Mouse (Mus musculus): ENCODE results near the gene Liph. TPM values are rescaled to one million over a fixed set of nuclear protein-coding genes. Genes with fewer than 3 reads are reported as not detected.

Gene Liph
- total and polyA plus RNA-seq, 3 experiments, result 2.6 to 6.1 (median 3.2) TPM

- dilution Hi-C loops (cut with MboI; ENCODE audit: extremely low pct_ligation_motif_present, extremely low pct_unique_long_range_greater_than_20kb, low sequenced_read_pairs), result no loop called here
- in situ Hi-C loops (cut with MboI; ENCODE audit: low pct_ligation_motif_present, low pct_unique_long_range_greater_than_20kb, low sequenced_read_pairs), result no loop called here
- H3K27me3 ChIP-seq (replicated peaks), result no peaks in the 10 kb centered on the region
Measured at GRCm38 (mm10) chr16:21969874-21970273, 25.6 kb downstream of the Liph start.

GRCm38 (mm10) chr16:21965576-21965975 is 29.9 kb downstream of the Liph start:
- dilution Hi-C loops (cut with MboI; ENCODE audit: extremely low pct_ligation_motif_present, extremely low pct_unique_long_range_greater_than_20kb, low sequenced_read_pairs), result no loop called here
- H3K79me2 ChIP-seq (replicated peaks; ENCODE audit: control insufficient read depth, extremely low read depth, insufficient read depth, poor library complexity, severe bottlenecking), result no peaks in the 10 kb centered on the region
- H3K27me3 ChIP-seq (replicated peaks), result no peaks in the 10 kb centered on the region
- H3K4me1 ChIP-seq (ENCODE audit: control insufficient read depth in 1 of 2, insufficient read depth in 2 of 2), result no peaks in the 10 kb centered on the region
- no peak for TF ChIP-seq IRF4 (IDR thresholded peaks at IDR 0.05; ENCODE audit: low read depth, low read length)
- no peak for TF ChIP-seq MEF2A (IDR thresholded peaks at IDR 0.05; ENCODE audit: borderline replicate concordance, low read depth, low read length)
- no peak for TF ChIP-seq ETS1 (conservative IDR thresholded peaks at IDR 0.05; ENCODE audit: low read depth, low read length)
- no peak for TF ChIP-seq POLR2A (IDR thresholded peaks at IDR 0.05; ENCODE audit: low read depth, low read length)
- no peak for TF ChIP-seq USF1 (IDR thresholded peaks at IDR 0.05; ENCODE audit: low read depth, low read length)
- TF ChIP-seq RAD21 (IDR thresholded peaks at IDR 0.05; ENCODE audit: low read depth, low read length), result no peak
- no peak for TF ChIP-seq SMC3 (IDR thresholded peaks at IDR 0.05; ENCODE audit: low read depth, low read length)
- no peak for TF ChIP-seq EP300 (IDR thresholded peaks at IDR 0.05; ENCODE audit: low read length)
- no peak for TF ChIP-seq NRF1 (IDR thresholded peaks at IDR 0.05; ENCODE audit: low read depth, low read length)
- no peak for TF ChIP-seq GABPA (IDR thresholded peaks at IDR 0.05; ENCODE audit: insufficient replicate concordance, low read depth, low read length)
- TF ChIP-seq ZNF384 (IDR thresholded peaks at IDR 0.05; ENCODE audit: low read depth, low read length), result no peak
- no peak for TF ChIP-seq POLR2AphosphoS2 (IDR thresholded peaks at IDR 0.05; ENCODE audit: low read depth, low read length)
- no peak for TF ChIP-seq MAFK (IDR thresholded peaks at IDR 0.05; ENCODE audit: insufficient replicate concordance, low read length)
- no peak for TF ChIP-seq SIN3A (IDR thresholded peaks at IDR 0.05; ENCODE audit: low read length)
- TF ChIP-seq UBTF (IDR thresholded peaks at IDR 0.05; ENCODE audit: low read depth, low read length), result no peak
- TF ChIP-seq HCFC1 (IDR thresholded peaks at IDR 0.05; ENCODE audit: low read depth, low read length), result no peak
- no peak for TF ChIP-seq PAX5 (IDR thresholded peaks at IDR 0.05; ENCODE audit: low read length)
- no peak for TF ChIP-seq E2F4 (IDR thresholded peaks at IDR 0.05; ENCODE audit: insufficient replicate concordance, low read depth, low read length)
- no peak for TF ChIP-seq USF2 (conservative IDR thresholded peaks at IDR 0.05; ENCODE audit: low read depth, low read length)
- no peak overlapping the region for H3K4me3 ChIP-seq (replicated peaks in 1 of 3; ENCODE audit: low read depth in 2 of 3, low read length in 2 of 3, poor library complexity in 1 of 3)
- no peak overlapping the region for H3K4me2 ChIP-seq (ENCODE audit: insufficient read depth, low read depth, poor library complexity, severe bottlenecking)
- in situ Hi-C loops (cut with MboI; ENCODE audit: low pct_ligation_motif_present, low pct_unique_long_range_greater_than_20kb, low sequenced_read_pairs), result no loop called here
- no peak overlapping the region for H3K27ac ChIP-seq (ENCODE audit: insufficient read depth, low read depth)
- peaks cover 0 to 2% of the 10 kb centered on the region in 2 experiments for H3K36me3 ChIP-seq (replicated peaks in 1 of 2; ENCODE audit: control insufficient read depth in 1 of 2, insufficient read depth in 1 of 2, low read length in 1 of 2)
- no peaks in the 10 kb centered on the region for H3K9me3 ChIP-seq (replicated peaks; ENCODE audit: low read length)
- H3K9ac ChIP-seq (ENCODE audit: insufficient read depth, low read depth), result no peak overlapping the region
- DNase-seq (ENCODE audit: extremely low read depth), result no peak

More at GRCm38 (mm10) chr16:21969874-21970273, 25.6 kb downstream of the Liph start:
- no peak overlapping the region for H3K27ac ChIP-seq (ENCODE audit: insufficient read depth, low read depth)
- H3K4me1 ChIP-seq (ENCODE audit: control insufficient read depth in 1 of 2, insufficient read depth in 2 of 2), result no peaks in the 10 kb centered on the region
- no peak overlapping the region for H3K4me2 ChIP-seq (ENCODE audit: insufficient read depth, low read depth, poor library complexity, severe bottlenecking)
- H3K9me3 ChIP-seq (replicated peaks; ENCODE audit: low read length), result no peaks in the 10 kb centered on the region
- H3K9ac ChIP-seq (ENCODE audit: insufficient read depth, low read depth), result no peak overlapping the region
- no peak overlapping the region for H3K4me3 ChIP-seq (replicated peaks in 1 of 3; ENCODE audit: low read depth in 2 of 3, low read length in 2 of 3, poor library complexity in 1 of 3)
- H3K36me3 ChIP-seq (replicated peaks in 1 of 2; ENCODE audit: control insufficient read depth in 1 of 2, insufficient read depth in 1 of 2, low read length in 1 of 2), result peaks cover 0 to 2% of the 10 kb centered on the region in 2 experiments
- TF ChIP-seq MXI1 (IDR thresholded peaks at IDR 0.05; ENCODE audit: low read depth, low read length), result no peak
- TF ChIP-seq TBP (conservative IDR thresholded peaks at IDR 0.05; ENCODE audit: low read depth, low read length), result no peak
- no peak for TF ChIP-seq E2F4 (IDR thresholded peaks at IDR 0.05; ENCODE audit: insufficient replicate concordance, low read depth, low read length)
- no peaks in the 10 kb centered on the region for H3K79me2 ChIP-seq (replicated peaks; ENCODE audit: control insufficient read depth, extremely low read depth, insufficient read depth, poor library complexity, severe bottlenecking)
- DNase-seq (ENCODE audit: extremely low read depth), result no peak
